Mouse (Mus musculus): ENCODE results near the gene Actl10. TPM values are rescaled to one million over a fixed set of nuclear protein-coding genes. Genes with fewer than 3 reads are reported as not detected.

Actl10 gene
- polyA plus RNA-seq, 1 experiment from 2014 or later, result not detected

GRCm38 (mm10) chr2:154567766-154568165 is 16.2 kb downstream of the Actl10 start:
- Histone ChIP-seq H3K9ac (ENCODE audit: low read depth, low read length) (no peak overlapping the region), H3K9me3 (ENCODE audit: control insufficient read depth) (no peaks in the 10 kb centered on the region), H3K36me3 (ENCODE audit: control insufficient read depth, insufficient read depth) (peaks cover 7% of the 10 kb centered on the region; the same call in 1 of the 2 replicates), H3K4me3 (ENCODE audit: low read depth, low read length) (peak overlapping the region; percentile 85; the same call in 1 of the 2 replicates), H3K27ac (ENCODE audit: low read depth, low read length) (peak overlapping the region; percentile 28; the same call in 1 of the 2 replicates), H3K27me3 (replicated peaks; ENCODE audit: control insufficient read depth, insufficient read depth, low read length) (no peaks in the 10 kb centered on the region), H3K4me1 (replicated peaks; ENCODE audit: control insufficient read depth, insufficient read depth, low read length) (no peaks in the 10 kb centered on the region), H3K4me2 (replicated peaks; ENCODE audit: low read depth) (peak overlapping the region; percentile 89)
- WGBS, result 54% methylated on average over 2 of the region's 2 CpGs
- no peak for TF ChIP-seq CTCF (IDR thresholded peaks at IDR 0.05; ENCODE audit: low read depth)
- no peak for ATAC-seq

DNA sequence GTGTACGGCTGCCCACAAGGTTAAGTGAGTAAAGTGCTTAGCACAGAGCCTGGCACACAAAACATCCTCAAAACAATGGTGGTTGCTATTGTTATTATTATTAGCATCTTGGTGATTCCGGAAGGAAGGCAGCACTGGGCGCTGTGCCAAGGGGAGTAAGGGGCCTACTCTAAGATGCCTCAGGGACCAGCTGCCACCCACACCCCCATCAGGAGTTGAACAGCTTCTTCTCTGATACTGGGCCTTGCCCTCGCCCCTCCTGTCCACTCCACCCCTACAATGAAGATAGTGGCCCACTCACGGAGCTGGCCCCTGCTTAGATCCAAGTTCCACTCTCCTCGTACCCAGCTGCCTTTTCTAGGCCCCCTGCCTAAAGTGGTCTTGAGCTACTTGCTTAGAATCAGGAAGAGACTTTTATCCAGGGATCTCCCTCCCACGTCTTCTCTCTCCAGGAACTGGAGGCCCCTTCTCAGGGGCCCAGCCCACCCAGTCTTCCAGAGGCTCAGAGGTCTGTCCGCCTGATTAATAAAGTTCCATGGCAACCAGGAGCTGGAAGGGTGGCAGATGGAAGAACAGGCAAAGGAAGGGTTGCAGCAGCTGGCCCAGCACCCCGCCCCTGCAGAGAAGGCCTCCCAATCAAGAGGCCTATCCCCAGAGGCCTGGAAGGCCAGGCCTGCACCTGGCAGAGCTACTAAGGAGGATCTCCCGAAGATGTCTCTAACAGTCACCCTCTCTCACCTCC is 16.9 kb downstream of the Actl10 start:
- peak overlapping the region; percentile 89 for H3K4me2 ChIP-seq (replicated peaks; ENCODE audit: low read depth)
- H3K9me3 ChIP-seq (ENCODE audit: control insufficient read depth), result no peaks in the 10 kb centered on the region
- peak overlapping the region; percentile 50 for H3K27ac ChIP-seq (ENCODE audit: low read depth, low read length)
- 13% methylated on average over 10 of the region's 10 CpGs for WGBS
- H3K9ac ChIP-seq (ENCODE audit: low read depth, low read length), result peak overlapping the region; percentile 55
- 0 out of 2 replicates have a peak, but pooled peaks have one; percentile 11 for ATAC-seq
- H3K36me3 ChIP-seq (ENCODE audit: control insufficient read depth, insufficient read depth), result peaks cover 7% of the 10 kb centered on the region; the same call in 1 of the 2 replicates
- H3K27me3 ChIP-seq (replicated peaks; ENCODE audit: control insufficient read depth, insufficient read depth, low read length), result no peaks in the 10 kb centered on the region
- TF ChIP-seq CTCF (IDR thresholded peaks at IDR 0.05; ENCODE audit: low read depth), result no peak
- no peaks in the 10 kb centered on the region for H3K4me1 ChIP-seq (replicated peaks; ENCODE audit: control insufficient read depth, insufficient read depth, low read length)
- H3K4me3 ChIP-seq (ENCODE audit: low read depth, low read length), result peak overlapping the region; percentile 85

DNA sequence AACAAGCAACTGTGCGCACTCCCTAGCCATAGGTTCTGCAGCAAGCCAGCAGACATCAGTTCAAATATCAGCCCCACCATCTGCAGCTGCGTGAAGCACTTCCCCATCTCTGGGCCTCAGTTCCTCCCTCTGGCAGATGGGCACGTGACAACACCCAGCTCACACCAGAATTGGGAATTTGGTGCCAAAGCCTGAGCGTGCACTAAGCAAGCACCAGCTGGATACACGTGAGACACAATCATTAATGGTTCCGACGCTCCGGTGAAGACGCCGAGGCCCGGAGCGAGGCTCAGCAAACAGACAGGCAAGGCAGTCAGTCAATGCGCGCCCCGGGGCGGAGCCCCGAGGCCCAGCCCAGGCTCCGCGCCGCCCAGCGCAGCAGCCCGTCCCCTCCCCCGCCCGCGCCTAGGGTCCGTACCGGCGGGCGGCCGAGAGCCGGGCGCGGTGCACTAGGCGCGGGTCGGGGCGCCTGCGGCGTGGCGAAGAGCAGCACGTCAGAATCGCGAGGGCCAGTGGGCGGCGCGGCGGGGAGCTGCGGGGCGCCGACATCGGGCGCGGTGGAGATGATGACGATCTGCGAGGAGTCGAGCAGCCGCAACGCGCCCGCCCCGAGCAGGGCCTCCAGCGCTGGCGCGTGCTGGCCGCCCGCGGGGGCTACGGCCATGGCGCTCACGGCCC is 17.6 kb downstream of the Actl10 start:
- Histone ChIP-seq H3K4me2 (replicated peaks; ENCODE audit: low read depth) (peak overlapping the region; percentile 89), H3K36me3 (ENCODE audit: control insufficient read depth, insufficient read depth) (0 out of 2 replicates have a peak, but pooled peaks cover under 1% of the 10 kb centered on the region), H3K4me3 (ENCODE audit: low read depth, low read length) (peak overlapping the region; percentile 85), H3K4me1 (replicated peaks; ENCODE audit: control insufficient read depth, insufficient read depth, low read length) (no peaks in the 10 kb centered on the region), H3K27ac (ENCODE audit: low read depth, low read length) (peak overlapping the region; percentile 74), H3K9me3 (ENCODE audit: control insufficient read depth) (no peaks in the 10 kb centered on the region), H3K9ac (ENCODE audit: low read depth, low read length) (peak overlapping the region; percentile 55), H3K27me3 (replicated peaks; ENCODE audit: control insufficient read depth, insufficient read depth, low read length) (no peaks in the 10 kb centered on the region)
- ATAC-seq, result peak; percentile 70
- TF ChIP-seq CTCF (IDR thresholded peaks at IDR 0.05; ENCODE audit: low read depth), result no peak
- WGBS, result under 1% methylated on average over 70 of the region's 70 CpGs

DNA sequence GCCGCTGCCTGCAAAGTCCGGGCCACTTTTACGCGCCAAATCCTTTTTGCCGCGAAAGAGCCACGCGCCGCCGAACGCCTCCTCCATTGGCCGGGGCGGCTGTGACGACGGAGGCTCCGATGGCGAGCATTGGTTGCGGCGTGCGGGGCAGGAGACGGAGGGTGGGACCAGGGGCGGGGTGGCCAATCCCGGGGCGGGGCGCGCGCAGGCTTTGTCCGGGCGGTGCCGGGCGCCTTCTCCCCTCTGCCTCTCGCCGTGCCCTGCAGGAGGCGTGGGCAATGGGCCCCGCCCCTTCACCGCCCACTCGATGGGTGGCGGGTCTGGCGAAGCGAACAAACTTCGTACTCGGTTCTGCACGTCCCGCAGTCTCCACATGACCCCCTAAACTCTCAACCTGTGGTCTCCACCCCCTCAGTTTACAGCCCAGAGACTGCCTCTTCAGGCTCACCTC is 18.3 kb downstream of the Actl10 start, which contains the start of gene E2f1:
TSS of gene E2f1 (minus strand) at position 57 of the 451 bp plus-strand sequence.
- H3K4me2 ChIP-seq (replicated peaks; ENCODE audit: low read depth), result peak within 1 kb of the TSS; percentile 89
- H3K9ac ChIP-seq (ENCODE audit: low read depth, low read length), result peak within 1 kb of the TSS; percentile 55
- WGBS, result 0% methylated on average over 38 of the region's 44 CpGs
- H3K36me3 ChIP-seq (ENCODE audit: control insufficient read depth, insufficient read depth), result no peaks in the 10 kb centered on the region
- H3K27me3 ChIP-seq (replicated peaks; ENCODE audit: control insufficient read depth, insufficient read depth, low read length), result no peaks in the 10 kb centered on the region
- no peaks in the 10 kb centered on the region for H3K9me3 ChIP-seq (ENCODE audit: control insufficient read depth)
- peak within 1 kb of the TSS; percentile 85 for H3K4me3 ChIP-seq (ENCODE audit: low read depth, low read length)
- H3K27ac ChIP-seq (ENCODE audit: low read depth, low read length), result peak within 1 kb of the TSS; percentile 74
- peak; percentile 43; the same call in 1 of the 2 replicates for TF ChIP-seq CTCF (IDR thresholded peaks at IDR 0.05; ENCODE audit: low read depth)
- peak; percentile 97 for ATAC-seq
- no peaks in the 10 kb centered on the region for H3K4me1 ChIP-seq (replicated peaks; ENCODE audit: control insufficient read depth, insufficient read depth, low read length)

GRCm38 (mm10) chr2:154570666-154571065 is 19.1 kb downstream of the Actl10 start:
- TF ChIP-seq CTCF (IDR thresholded peaks at IDR 0.05; ENCODE audit: low read depth), result no peak
- 62% methylated on average over 4 of the region's 4 CpGs for WGBS
- Histone ChIP-seq H3K4me1 (replicated peaks; ENCODE audit: control insufficient read depth, insufficient read depth, low read length) (no peaks in the 10 kb centered on the region), H3K4me2 (replicated peaks; ENCODE audit: low read depth) (peak overlapping the region; percentile 89; the same call in 1 of the 2 replicates), H3K27ac (ENCODE audit: low read depth, low read length) (no peak overlapping the region), H3K9me3 (ENCODE audit: control insufficient read depth) (no peaks in the 10 kb centered on the region), H3K9ac (ENCODE audit: low read depth, low read length) (no peak overlapping the region), H3K36me3 (ENCODE audit: control insufficient read depth, insufficient read depth) (no peaks in the 10 kb centered on the region), H3K27me3 (replicated peaks; ENCODE audit: control insufficient read depth, insufficient read depth, low read length) (no peaks in the 10 kb centered on the region), H3K4me3 (ENCODE audit: low read depth, low read length) (no peak overlapping the region; the same call in 1 of the 2 replicates)
- ATAC-seq, result no peak

- TF ChIP-seq CTCF (IDR thresholded peaks at IDR 0.05; ENCODE audit: low read depth), result no peak
- no peak for ATAC-seq
- Histone ChIP-seq H3K4me1 (replicated peaks; ENCODE audit: control insufficient read depth, insufficient read depth, low read length) (no peaks in the 10 kb centered on the region), H3K27me3 (replicated peaks; ENCODE audit: control insufficient read depth, insufficient read depth, low read length) (no peaks in the 10 kb centered on the region), H3K36me3 (ENCODE audit: control insufficient read depth, insufficient read depth) (no peaks in the 10 kb centered on the region), H3K9ac (ENCODE audit: low read depth, low read length) (no peak overlapping the region), H3K4me3 (ENCODE audit: low read depth, low read length) (no peak overlapping the region), H3K27ac (ENCODE audit: low read depth, low read length) (no peak overlapping the region), H3K4me2 (replicated peaks; ENCODE audit: low read depth) (no peak overlapping the region), H3K9me3 (ENCODE audit: control insufficient read depth) (no peaks in the 10 kb centered on the region)
- 83% methylated on average over 4 of the region's 4 CpGs for WGBS
Measured at GRCm38 (mm10) chr2:154571266-154571665, 19.7 kb downstream of the Actl10 start.
